Mouse (Mus musculus): ENCODE data around the gene Etnk1. TPM values are rescaled to one million over a fixed set of nuclear protein-coding genes. Genes with fewer than 3 reads are reported as not detected.
"Not testable (repeated sequence)": the region's sequence is repeated elsewhere in the genome, so short reads cannot be mapped to it uniquely, and the experiment has no call there.

The Etnk1 gene
- polyA plus RNA-seq, 1 experiment from 2014 or later: 24.7 TPM

DNA sequence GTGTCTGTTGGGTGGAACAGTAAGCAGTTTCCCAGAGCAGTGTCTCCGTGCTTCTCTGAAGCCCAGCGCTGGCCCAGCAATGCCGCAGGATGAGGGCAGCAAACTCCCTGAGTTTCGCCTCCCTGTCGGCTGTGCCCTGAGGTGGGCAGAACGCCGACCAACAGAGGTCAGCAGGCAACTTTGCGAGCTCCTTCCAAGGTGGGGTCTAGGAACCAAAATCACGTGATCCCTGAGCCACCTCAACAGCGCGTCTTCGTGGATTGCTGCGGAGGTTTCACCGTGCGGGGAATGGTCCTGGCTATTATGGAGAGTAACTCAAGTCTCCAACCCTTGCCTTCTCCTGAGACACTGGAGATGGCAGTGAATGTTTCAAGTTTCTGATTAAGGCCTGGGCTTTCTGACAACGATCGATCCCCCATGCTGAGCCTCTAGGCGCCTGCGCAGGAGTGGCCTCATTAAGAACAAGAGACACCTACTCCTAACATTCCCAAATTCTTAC is 23.2 kb upstream of the Etnk1 start:
- Histone ChIP-seq H3K36me3 (ENCODE audit: control insufficient read depth, insufficient read depth, low read length) (no peaks in the 10 kb centered on the region), H3K27me3 (replicated peaks; ENCODE audit: control insufficient read depth, insufficient read depth, low read length) (no peaks in the 10 kb centered on the region), H3K9me3 (ENCODE audit: control insufficient read depth, low read length) (no peaks in the 10 kb centered on the region), H3K27ac (ENCODE audit: low read depth) (no peak overlapping the region), H3K4me3 (ENCODE audit: low read depth, low read length) (peak overlapping the region; percentile 14), H3K9ac (ENCODE audit: low read length) (no peak overlapping the region), H3K4me1 (replicated peaks; ENCODE audit: control insufficient read depth, insufficient read depth, low read length) (0 out of 2 replicates have a peak, but pooled peaks cover 8% of the 10 kb centered on the region), H3K4me2 (ENCODE audit: low read length) (peak overlapping the region; percentile 44)
- ATAC-seq (replicated peaks; ENCODE audit: low FRiP score, low TSS enrichment, low read depth) (no peak), DNase-seq (ENCODE audit: low spot score) (no peak)
- WGBS: 19% methylated on average over 19 of the region's 19 CpGs

DNA sequence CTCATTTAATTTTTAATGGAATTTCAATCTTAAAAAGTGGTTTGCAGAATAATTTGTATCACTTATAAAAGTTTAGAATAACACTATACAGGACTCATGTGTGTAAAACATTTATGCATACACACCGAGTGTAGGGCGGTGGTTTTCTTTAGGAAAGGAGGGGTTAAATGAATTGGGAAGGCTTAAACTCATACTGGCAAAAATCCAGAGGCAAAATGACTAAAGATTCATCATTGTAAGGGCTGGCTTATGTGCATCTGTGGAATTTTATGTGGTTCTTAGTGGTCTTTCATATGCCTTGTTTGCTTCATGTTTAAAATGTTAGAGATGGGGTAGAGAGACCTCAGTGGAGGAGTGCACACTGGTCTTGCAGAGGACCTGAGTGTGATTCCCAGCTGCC is 22.5 kb upstream of the Etnk1 start:
- H3K4me1 ChIP-seq (replicated peaks; ENCODE audit: control insufficient read depth, insufficient read depth, low read length): 0 out of 2 replicates have a peak, but pooled peaks cover 8% of the 10 kb centered on the region
- H3K27ac ChIP-seq (ENCODE audit: low read depth): no peak overlapping the region
- no peak overlapping the region for H3K4me2 ChIP-seq (ENCODE audit: low read length)
- no peaks in the 10 kb centered on the region for H3K27me3 ChIP-seq (replicated peaks; ENCODE audit: control insufficient read depth, insufficient read depth, low read length)
- no peak overlapping the region for H3K4me3 ChIP-seq (ENCODE audit: low read depth, low read length)
- H3K36me3 ChIP-seq (ENCODE audit: control insufficient read depth, insufficient read depth, low read length): no peaks in the 10 kb centered on the region
- no peak for DNase-seq (ENCODE audit: low spot score)
- WGBS: 51% methylated on average over 2 of the region's 2 CpGs
- no peak for ATAC-seq (replicated peaks; ENCODE audit: low FRiP score, low TSS enrichment, low read depth)
- no peak overlapping the region for H3K9ac ChIP-seq (ENCODE audit: low read length)
- no peaks in the 10 kb centered on the region for H3K9me3 ChIP-seq (ENCODE audit: control insufficient read depth, low read length)

DNA sequence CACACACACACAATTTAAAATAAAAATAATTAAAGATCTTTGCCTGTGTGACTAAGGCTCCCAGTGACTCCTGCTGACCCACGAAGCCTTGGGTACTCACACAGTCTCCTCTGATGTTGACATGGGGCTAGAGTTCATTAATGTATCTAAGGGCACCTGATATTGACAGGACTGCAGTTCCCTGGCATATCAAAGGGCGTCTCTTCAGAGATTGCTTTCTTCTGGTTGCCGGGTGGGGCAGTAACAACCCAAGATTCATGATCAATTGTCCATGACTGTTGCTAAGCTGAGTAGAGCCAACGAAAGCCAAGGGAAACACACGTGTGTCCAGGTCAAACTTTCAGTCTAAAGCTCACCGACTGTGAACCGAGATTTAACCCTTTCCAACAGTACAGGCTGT is 22.0 kb upstream of the Etnk1 start:
- ATAC-seq (replicated peaks; ENCODE audit: low FRiP score, low TSS enrichment, low read depth) (no peak), DNase-seq (ENCODE audit: low spot score) (no peak)
- no peaks in the 10 kb centered on the region for H3K36me3 ChIP-seq (ENCODE audit: control insufficient read depth, insufficient read depth, low read length)
- no peak overlapping the region for H3K9ac ChIP-seq (ENCODE audit: low read length)
- H3K4me3 ChIP-seq (ENCODE audit: low read depth, low read length): no peak overlapping the region
- H3K4me2 ChIP-seq (ENCODE audit: low read length): no peak overlapping the region
- no peak overlapping the region for H3K27ac ChIP-seq (ENCODE audit: low read depth)
- H3K9me3 ChIP-seq (ENCODE audit: control insufficient read depth, low read length): no peaks in the 10 kb centered on the region
- WGBS: 55% methylated on average over 7 of the region's 7 CpGs
- no peaks in the 10 kb centered on the region for H3K27me3 ChIP-seq (replicated peaks; ENCODE audit: control insufficient read depth, insufficient read depth, low read length)
- 0 out of 2 replicates have a peak, but pooled peaks cover 8% of the 10 kb centered on the region for H3K4me1 ChIP-seq (replicated peaks; ENCODE audit: control insufficient read depth, insufficient read depth, low read length)

DNA sequence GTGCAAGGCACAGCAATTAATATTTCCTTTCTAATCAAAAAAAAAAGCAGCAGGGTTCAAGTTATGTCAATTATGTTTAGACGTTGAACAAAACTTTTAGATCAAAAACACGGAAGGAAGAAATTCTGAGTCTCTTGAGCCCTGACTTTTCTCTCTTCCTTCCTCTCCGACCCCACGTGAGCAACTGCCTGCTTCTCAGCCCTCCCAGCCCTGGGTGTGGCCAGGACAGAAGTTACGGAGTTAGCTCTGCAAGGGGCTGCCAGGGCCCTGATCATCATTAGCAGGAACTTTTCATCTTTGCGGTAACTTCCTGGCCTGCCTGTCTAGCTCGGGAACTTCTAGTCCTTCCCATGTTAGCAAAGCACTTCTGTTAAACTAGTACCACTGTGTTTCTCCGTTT is 20.3 kb upstream of the Etnk1 start:
- Histone ChIP-seq H3K27me3 (replicated peaks; ENCODE audit: control insufficient read depth, insufficient read depth, low read length) (no peaks in the 10 kb centered on the region), H3K9ac (ENCODE audit: low read length) (no peak overlapping the region), H3K36me3 (ENCODE audit: control insufficient read depth, insufficient read depth, low read length) (no peaks in the 10 kb centered on the region), H3K4me3 (ENCODE audit: low read depth, low read length) (no peak overlapping the region), H3K27ac (ENCODE audit: low read depth) (no peak overlapping the region), H3K9me3 (ENCODE audit: control insufficient read depth, low read length) (no peaks in the 10 kb centered on the region), H3K4me1 (replicated peaks; ENCODE audit: control insufficient read depth, insufficient read depth, low read length) (0 out of 2 replicates have a peak, but pooled peaks cover 8% of the 10 kb centered on the region), H3K4me2 (ENCODE audit: low read length) (no peak overlapping the region)
- 49% methylated on average over 8 of the region's 8 CpGs for WGBS
- no peak for DNase-seq (ENCODE audit: low spot score)
- ATAC-seq (replicated peaks; ENCODE audit: low FRiP score, low TSS enrichment, low read depth): no peak

DNA sequence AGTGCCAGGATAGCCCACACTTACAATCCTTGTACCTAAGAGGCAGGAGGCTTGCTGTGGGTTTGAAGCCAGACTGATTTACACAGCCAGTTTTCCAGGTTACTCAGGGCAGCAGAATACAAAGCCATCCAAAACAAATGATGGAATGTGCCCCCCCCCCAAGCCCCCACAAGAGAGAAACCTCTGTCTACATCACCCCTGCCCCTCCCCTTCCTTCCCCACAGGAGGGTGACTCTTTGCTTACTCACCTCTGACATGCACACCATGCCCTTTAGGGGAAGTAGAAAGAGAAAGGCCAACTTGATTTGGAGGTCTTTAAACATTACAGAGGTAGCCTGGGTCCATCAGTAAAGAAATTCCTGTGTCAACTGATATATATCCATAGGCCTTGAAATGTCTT is 18.2 kb upstream of the Etnk1 start:
- H3K9me3 ChIP-seq (ENCODE audit: control insufficient read depth, low read length): no peaks in the 10 kb centered on the region
- H3K9ac ChIP-seq (ENCODE audit: low read length): no peak overlapping the region
- no peak for ATAC-seq (replicated peaks; ENCODE audit: low FRiP score, low TSS enrichment, low read depth)
- DNase-seq (ENCODE audit: low spot score): no peak
- H3K36me3 ChIP-seq (ENCODE audit: control insufficient read depth, insufficient read depth, low read length): no peaks in the 10 kb centered on the region
- H3K4me3 ChIP-seq (ENCODE audit: low read depth, low read length): no peak overlapping the region
- no peaks in the 10 kb centered on the region for H3K27me3 ChIP-seq (replicated peaks; ENCODE audit: control insufficient read depth, insufficient read depth, low read length)
- H3K4me1 ChIP-seq (replicated peaks; ENCODE audit: control insufficient read depth, insufficient read depth, low read length): 0 out of 2 replicates have a peak, but pooled peaks cover 13% of the 10 kb centered on the region
- H3K27ac ChIP-seq (ENCODE audit: low read depth): no peak overlapping the region
- H3K4me2 ChIP-seq (ENCODE audit: low read length): no peak overlapping the region

DNA sequence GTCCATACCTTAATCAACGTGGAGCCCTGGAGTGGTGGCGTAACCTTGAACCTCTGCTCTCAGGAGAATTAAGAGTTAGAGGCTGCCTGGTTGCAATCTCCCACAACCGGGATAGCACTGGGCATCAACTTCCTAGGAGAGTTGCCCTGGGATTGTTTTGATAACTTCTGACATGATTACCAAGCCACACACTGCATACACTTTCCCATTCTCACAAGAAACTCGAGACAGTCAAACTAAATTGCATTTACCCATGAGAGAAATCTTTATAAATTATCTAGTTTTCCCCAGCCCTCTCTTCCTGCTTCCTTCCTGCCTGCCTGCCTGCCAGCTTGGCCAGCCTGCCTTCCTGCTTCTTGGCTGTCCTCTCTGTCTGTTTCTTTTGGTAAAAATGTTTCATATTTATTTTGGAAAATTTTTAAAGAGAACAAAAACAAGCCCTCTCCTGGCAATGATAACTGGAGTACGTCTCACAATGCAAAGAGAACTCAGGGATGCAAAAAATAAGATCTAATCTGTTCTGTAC is 17.2 kb upstream of the Etnk1 start:
- no peak overlapping the region for H3K4me2 ChIP-seq (ENCODE audit: low read length)
- no peak for DNase-seq (ENCODE audit: low spot score)
- no peaks in the 10 kb centered on the region for H3K36me3 ChIP-seq (ENCODE audit: control insufficient read depth, insufficient read depth, low read length)
- H3K4me1 ChIP-seq (replicated peaks; ENCODE audit: control insufficient read depth, insufficient read depth, low read length): 0 out of 2 replicates have a peak, but pooled peaks cover 9% of the 10 kb centered on the region
- no peak overlapping the region for H3K9ac ChIP-seq (ENCODE audit: low read length)
- ATAC-seq (replicated peaks; ENCODE audit: low FRiP score, low TSS enrichment, low read depth): no peak
- no peaks in the 10 kb centered on the region for H3K27me3 ChIP-seq (replicated peaks; ENCODE audit: control insufficient read depth, insufficient read depth, low read length)
- 50% methylated on average over 5 of the region's 5 CpGs for WGBS
- H3K9me3 ChIP-seq (ENCODE audit: control insufficient read depth, low read length): no peaks in the 10 kb centered on the region
- H3K27ac ChIP-seq (ENCODE audit: low read depth): no peak overlapping the region
- H3K4me3 ChIP-seq (ENCODE audit: low read depth, low read length): no peak overlapping the region

DNA sequence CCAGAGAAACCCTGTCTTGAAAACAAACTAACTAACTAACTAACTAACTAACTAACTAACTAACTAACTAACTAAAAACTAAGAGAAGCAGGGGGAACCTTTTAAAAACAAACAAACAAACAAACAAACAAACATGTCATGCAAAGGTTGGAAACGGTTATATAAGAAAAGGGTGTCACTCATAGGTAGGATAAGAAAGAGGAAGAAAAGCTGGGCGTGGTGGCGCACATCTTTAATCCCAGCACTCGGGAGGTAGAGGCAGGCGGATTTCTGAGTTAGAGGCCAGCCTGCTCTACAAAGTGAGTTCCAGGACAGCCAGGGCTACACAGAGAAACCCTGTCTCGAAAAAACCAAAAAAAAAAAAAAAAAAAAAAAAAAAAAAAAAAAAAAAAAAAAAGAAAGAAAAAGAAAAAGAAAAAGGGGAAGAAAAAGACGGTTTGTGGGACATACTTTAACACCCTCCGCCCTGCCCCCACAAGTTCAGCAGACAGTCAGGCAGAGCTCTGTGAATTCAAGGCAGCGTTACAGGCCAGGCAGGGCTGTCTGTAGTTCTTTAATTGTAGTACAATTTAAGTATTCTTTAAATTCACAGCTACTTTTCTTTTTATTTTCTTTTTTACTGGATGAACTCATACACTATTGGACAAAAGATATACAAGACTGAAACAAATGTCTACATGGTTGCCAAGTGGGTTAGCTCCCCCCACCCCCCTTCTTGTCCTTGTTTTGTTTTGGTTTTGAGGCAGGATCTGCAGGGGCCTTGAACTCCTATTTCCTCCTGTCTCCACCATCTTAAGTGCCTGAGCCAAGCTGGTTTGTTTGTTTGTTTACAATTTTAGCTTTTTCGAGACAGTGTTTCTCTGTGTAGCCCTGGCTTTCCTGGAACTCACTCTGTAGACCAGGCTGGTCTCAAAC is 15.7 kb upstream of the Etnk1 start:
- 82% methylated on average over 10 of the region's 10 CpGs for WGBS
- not testable (repeated sequence) for DNase-seq (ENCODE audit: low spot score); ATAC-seq (replicated peaks; ENCODE audit: low FRiP score, low TSS enrichment, low read depth); H3K4me2 ChIP-seq (ENCODE audit: low read length); H3K4me1 ChIP-seq (replicated peaks; ENCODE audit: control insufficient read depth, insufficient read depth, low read length); H3K9ac ChIP-seq (ENCODE audit: low read length); H3K36me3 ChIP-seq (ENCODE audit: control insufficient read depth, insufficient read depth, low read length); H3K4me3 ChIP-seq (ENCODE audit: low read depth, low read length); H3K9me3 ChIP-seq (ENCODE audit: control insufficient read depth, low read length); H3K27ac ChIP-seq (ENCODE audit: low read depth); H3K27me3 ChIP-seq (replicated peaks; ENCODE audit: control insufficient read depth, insufficient read depth, low read length)

DNA sequence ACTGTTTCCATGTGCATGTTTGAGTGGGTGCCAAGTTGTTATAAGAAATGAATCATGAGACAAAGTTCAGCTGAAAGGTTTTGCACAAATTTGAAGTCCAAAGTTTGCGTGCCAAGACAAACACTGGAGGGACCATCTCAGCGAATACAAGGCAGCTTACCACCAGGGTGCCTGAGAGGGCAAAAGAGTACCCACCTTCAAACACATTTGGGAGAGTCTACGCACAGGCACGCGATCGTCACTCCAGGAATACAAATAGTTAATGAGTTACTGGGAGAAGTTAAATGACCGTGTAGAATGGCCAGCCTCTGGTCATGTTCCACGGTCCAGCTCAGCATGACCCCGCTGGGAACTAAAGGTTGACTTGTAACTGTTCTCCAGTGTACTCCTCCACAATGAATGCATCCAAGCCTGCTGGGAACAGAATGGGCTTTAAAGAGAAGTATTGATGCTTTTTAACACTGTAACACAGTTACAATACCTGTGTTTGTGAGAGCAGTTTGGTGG is 14.6 kb upstream of the Etnk1 start:
- no peak for ATAC-seq (replicated peaks; ENCODE audit: low FRiP score, low TSS enrichment, low read depth)
- no peak overlapping the region for H3K27ac ChIP-seq (ENCODE audit: low read depth)

More for the DNA sequence above, 14.6 kb upstream of the Etnk1 start:
- DNase-seq (ENCODE audit: low spot score): no peak
- H3K36me3 ChIP-seq (ENCODE audit: control insufficient read depth, insufficient read depth, low read length): no peaks in the 10 kb centered on the region
- H3K9me3 ChIP-seq (ENCODE audit: control insufficient read depth, low read length): no peaks in the 10 kb centered on the region
- no peak overlapping the region for H3K9ac ChIP-seq (ENCODE audit: low read length)
- H3K4me3 ChIP-seq (ENCODE audit: low read depth, low read length): no peak overlapping the region
- WGBS: 47% methylated on average over 9 of the region's 9 CpGs
- no peaks in the 10 kb centered on the region for H3K27me3 ChIP-seq (replicated peaks; ENCODE audit: control insufficient read depth, insufficient read depth, low read length)
- H3K4me2 ChIP-seq (ENCODE audit: low read length): no peak overlapping the region
- 0 out of 2 replicates have a peak, but pooled peaks cover 8% of the 10 kb centered on the region for H3K4me1 ChIP-seq (replicated peaks; ENCODE audit: control insufficient read depth, insufficient read depth, low read length)
